Mouse (Mus musculus): Measurements from ENCODE around the gene C530008M17Rik.

DNA sequence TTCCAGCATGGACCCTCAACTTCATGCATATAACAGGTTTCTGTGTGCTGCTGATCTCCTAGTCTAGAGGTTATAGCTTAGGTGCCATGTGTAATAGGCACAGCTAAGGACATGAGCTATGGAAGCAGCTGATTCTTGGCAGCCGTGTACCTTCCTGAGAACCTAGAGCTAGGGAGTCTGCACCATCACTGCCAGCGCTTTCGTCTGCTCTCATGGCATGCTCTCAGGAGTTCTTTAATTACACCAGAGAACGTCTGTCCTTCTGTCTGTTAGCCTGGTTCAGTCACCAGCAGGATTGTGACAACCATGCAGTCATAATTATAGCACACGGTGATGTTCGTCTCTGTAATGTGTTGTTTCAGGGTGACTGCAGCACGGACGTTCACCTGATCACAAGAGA, 41.0 kb upstream of the C530008M17Rik start:
- TF ChIP-seq CTCF (conservative IDR thresholded peaks at IDR 0.05; ENCODE audit: low read length) = no peak
- no peak for TF ChIP-seq POU5F1 (IDR thresholded peaks at IDR 0.05; ENCODE audit: borderline replicate concordance, low read length)
- no peak for TF ChIP-seq NANOG (IDR thresholded peaks at IDR 0.05; ENCODE audit: borderline replicate concordance, low read length)

All from E14TG2a.4 (cell line).